Mouse (Mus musculus) lung, adult 2 months (tissue): Measurements from ENCODE around the gene Fggy.

Experiments used
- CTCF ChIP-seq: fragments of 200-500 bp; IDR thresholded peaks from 2 replicates; pipeline ENCODE4 v1.5.1; 2011; ENCODE audit warnings: mild to moderate bottlenecking, low read length, control low read depth; ENCODE audit not compliant: insufficient read depth
- POLR2A ChIP-seq: fragments of 200-500 bp; IDR thresholded peaks from 2 replicates; pipeline ENCODE4 v1.6.1; 2011; ENCODE audit warnings: low read depth, mild to moderate bottlenecking, control low read depth, low read length, borderline replicate concordance; ENCODE audit errors: extremely low read depth

DNA sequence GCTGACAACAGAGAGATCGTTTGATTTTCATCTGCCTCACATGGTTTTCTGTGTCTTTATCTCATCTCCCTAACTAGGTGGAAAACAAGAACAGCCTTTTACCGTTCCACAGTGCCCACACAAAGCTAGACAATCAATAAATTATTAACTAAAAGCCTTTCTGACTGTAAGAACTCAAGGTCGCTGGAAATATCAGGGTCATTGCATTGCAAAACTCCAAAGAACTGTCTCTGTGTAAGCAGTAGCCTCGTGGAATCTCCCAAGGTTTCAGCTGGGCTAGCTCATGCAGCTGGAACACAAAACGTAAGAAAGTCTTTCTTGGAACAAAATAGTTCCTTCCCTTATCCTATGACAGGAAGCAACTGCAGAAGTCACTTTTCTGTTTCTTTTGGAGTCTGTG, 180.9 kb downstream of the Fggy start:
- no peak for TF ChIP-seq CTCF
- TF ChIP-seq POLR2A, result no peak
